Mouse (Mus musculus) liver, embryonic 11.5 days (tissue): ENCODE measurements around the gene Krtap24-1. TPM values are rescaled to one million over a fixed set of nuclear protein-coding genes. Genes with fewer than 3 reads are reported as not detected.

ENCODE experiments used
- ATAC-seq: fragments of 200-750 bp; cut with Nextera tagmentation; replicated peaks from 2 replicates; pipeline ENCODE4 v1.8.0; 2017; ENCODE audit warnings: moderate number of reproducible peaks, mild to moderate bottlenecking, moderate TSS enrichment, moderate library complexity; ENCODE audit not compliant: low FRiP score
- DNase-seq: peaks from one replicate; pipeline ENCODE4 v3.0.0-alpha.2; 2017; ENCODE audit warnings: low spot score
- H3K27ac ChIP-seq: fragments of 300-500 bp; sonication (generic); 2 replicates; pipeline ENCODE4 v1.5.1; 2014; ENCODE audit warnings: mild to moderate bottlenecking, low read depth, low read length, control low read depth
- H3K27me3 ChIP-seq: fragments of 300-500 bp; sonication (generic); replicated peaks from 2 replicates; pipeline ENCODE4 v1.6.1; 2014; ENCODE audit warnings: low read length, mixed read lengths; ENCODE audit not compliant: control insufficient read depth, insufficient read depth
- H3K36me3 ChIP-seq: fragments of 300-500 bp; sonication (generic); 2 replicates; pipeline ENCODE4 v1.6.1; 2014; ENCODE audit warnings: mild to moderate bottlenecking, low read length, moderate library complexity, mixed read lengths; ENCODE audit not compliant: control insufficient read depth, insufficient read depth
- H3K4me1 ChIP-seq: fragments of 300-500 bp; sonication (generic); replicated peaks from 2 replicates; pipeline ENCODE4 v1.6.1; 2014; ENCODE audit warnings: low read length, mixed read lengths; ENCODE audit not compliant: control insufficient read depth, insufficient read depth
- H3K4me2 ChIP-seq: fragments of 300-500 bp; sonication (generic); 2 replicates; pipeline ENCODE4 v1.6.1; 2014; ENCODE audit warnings: mild to moderate bottlenecking, control low read depth, moderate library complexity
- H3K4me3 ChIP-seq: fragments of 300-500 bp; sonication (generic); 2 replicates; pipeline ENCODE4 v1.5.1; 2014; ENCODE audit warnings: low read depth, low read length, control low read depth
- H3K9ac ChIP-seq: fragments of 300-500 bp; sonication (generic); 2 replicates; pipeline ENCODE4 v1.6.1; 2014; ENCODE audit warnings: low read depth, low read length, control low read depth
- H3K9me3 ChIP-seq: fragments of 300-500 bp; sonication (generic); 2 replicates; pipeline ENCODE4 v1.6.1; 2016; ENCODE audit warnings: low read length, inconsistent platforms, mixed read lengths; ENCODE audit not compliant: control insufficient read depth
- WGBS: fragments of 180-500 bp; shearing (Covaris S2); extraction: QIAGEN DNeasy Blood & Tissue Kit; methylation state at CpG from one replicate; pipeline ENCODE4 v1.1.7; 2014; 5-methylcytosine and 5-hydroxymethylcytosine counted together
- polyA plus RNA-seq: library from polyadenylated mRNA; unstranded; fragments of >200 nt; fragmentation: Nextera tagmentation; extraction: Ambion mirVana; gene quantifications from 2 replicates; pipeline ENCODE4 v1.2.1, GENCODE M21; 2014

The Krtap24-1 gene
- not detected in 2 replicates for polyA plus RNA-seq

GRCm38 (mm10) chr16:88611922-88612321, at the start of gene Krtap24-1:
Krtap24-1 (minus strand) TSS chr16:88612279.
- Histone ChIP-seq H3K9me3 (no peaks in the 10 kb centered on the region), H3K9ac (no peak within 1 kb of the TSS), H3K4me1 (no peaks in the 10 kb centered on the region), H3K27ac (no peak within 1 kb of the TSS), H3K36me3 (no peaks in the 10 kb centered on the region), H3K27me3 (no peaks in the 10 kb centered on the region), H3K4me3 (no peak within 1 kb of the TSS), H3K4me2 (no peak within 1 kb of the TSS)
- 91% methylated on average over 8 of the region's 8 CpGs for WGBS
- DNase-seq, result no peak
- ATAC-seq, result no peak

- ATAC-seq (no peak), DNase-seq (no peak)
- Histone ChIP-seq H3K36me3 (no peaks in the 10 kb centered on the region), H3K4me3 (no peak overlapping the region), H3K4me1 (no peaks in the 10 kb centered on the region), H3K27ac (no peak overlapping the region), H3K27me3 (no peaks in the 10 kb centered on the region), H3K9me3 (no peaks in the 10 kb centered on the region), H3K9ac (no peak overlapping the region), H3K4me2 (no peak overlapping the region)
- WGBS, result 37% methylated on average over 1 of the region's 1 CpGs
These were observed 45.3 kb upstream of the Krtap24-1 start for GRCm38 (mm10) chr16:88657426-88657825.

GRCm38 (mm10) chr16:88651952-88652351, 39.9 kb upstream of the Krtap24-1 start:
- ATAC-seq (no peak), DNase-seq (no peak)
- no peak overlapping the region for H3K27ac ChIP-seq
- H3K9ac ChIP-seq, result no peak overlapping the region
- WGBS, result 51% methylated on average over 2 of the region's 2 CpGs
- H3K36me3 ChIP-seq, result no peaks in the 10 kb centered on the region
- H3K4me2 ChIP-seq, result no peak overlapping the region
- no peaks in the 10 kb centered on the region for H3K9me3 ChIP-seq
- H3K4me3 ChIP-seq, result no peak overlapping the region
- no peaks in the 10 kb centered on the region for H3K27me3 ChIP-seq
- H3K4me1 ChIP-seq, result no peaks in the 10 kb centered on the region

GRCm38 (mm10) chr16:88651082-88651481, 39.0 kb upstream of the Krtap24-1 start:
- ATAC-seq, result no peak

GRCm38 (mm10) chr16:88647358-88647846, 35.3 kb upstream of the Krtap24-1 start, which contains the start of gene Krtap26-1:
Krtap26-1 (minus strand) TSS chr16:88647796.
- Histone ChIP-seq H3K27me3 (no peaks in the 10 kb centered on the region), H3K4me1 (no peaks in the 10 kb centered on the region), H3K27ac (no peak within 1 kb of the TSS), H3K9me3 (no peaks in the 10 kb centered on the region), H3K9ac (no peak within 1 kb of the TSS), H3K4me3 (no peak within 1 kb of the TSS), H3K4me2 (no peak within 1 kb of the TSS), H3K36me3 (no peaks in the 10 kb centered on the region)
- ATAC-seq (no peak; the same call in 1 of the 2 replicates), DNase-seq (no peak)
- WGBS, result 84% methylated on average over 10 of the region's 10 CpGs

More at GRCm38 (mm10) chr16:88651082-88651481, 39.0 kb upstream of the Krtap24-1 start:
- no peak overlapping the region for H3K9ac ChIP-seq
- H3K4me3 ChIP-seq, result no peak overlapping the region
- H3K36me3 ChIP-seq, result no peaks in the 10 kb centered on the region
- 74% methylated on average over 1 of the region's 1 CpGs for WGBS
- no peaks in the 10 kb centered on the region for H3K4me1 ChIP-seq
- DNase-seq, result no peak
- no peaks in the 10 kb centered on the region for H3K27me3 ChIP-seq
- H3K4me2 ChIP-seq, result no peak overlapping the region
- H3K27ac ChIP-seq, result no peak overlapping the region
- no peaks in the 10 kb centered on the region for H3K9me3 ChIP-seq

- Histone ChIP-seq H3K27ac (no peak overlapping the region), H3K36me3 (no peaks in the 10 kb centered on the region)
- WGBS, result 81% methylated on average over 8 of the region's 8 CpGs
These were observed 34.5 kb upstream of the Krtap24-1 start for GRCm38 (mm10) chr16:88646366-88647111.

GRCm38 (mm10) chr16:88640053-88640452, 28.0 kb upstream of the Krtap24-1 start:
- Histone ChIP-seq H3K36me3 (no peaks in the 10 kb centered on the region), H3K27me3 (no peaks in the 10 kb centered on the region), H3K4me1 (no peaks in the 10 kb centered on the region), H3K9me3 (no peaks in the 10 kb centered on the region), H3K4me2 (no peak overlapping the region), H3K9ac (no peak overlapping the region), H3K4me3 (no peak overlapping the region), H3K27ac (no peak overlapping the region)
- DNase-seq (no peak), ATAC-seq (no peak)
- 86% methylated on average over 3 of the region's 3 CpGs for WGBS

More at GRCm38 (mm10) chr16:88646366-88647111, 34.5 kb upstream of the Krtap24-1 start:
- Histone ChIP-seq H3K9ac (no peak overlapping the region), H3K27me3 (no peaks in the 10 kb centered on the region), H3K4me1 (no peaks in the 10 kb centered on the region), H3K4me3 (no peak overlapping the region), H3K9me3 (no peaks in the 10 kb centered on the region), H3K4me2 (no peak overlapping the region)
- ATAC-seq (no peak), DNase-seq (no peak)

- ATAC-seq (no peak), DNase-seq (no peak)
- H3K27ac ChIP-seq, result no peak overlapping the region
- no peaks in the 10 kb centered on the region for H3K4me1 ChIP-seq
- no peaks in the 10 kb centered on the region for H3K27me3 ChIP-seq
- WGBS, result 75% methylated on average over 4 of the region's 4 CpGs
- H3K4me3 ChIP-seq, result no peak overlapping the region
- no peaks in the 10 kb centered on the region for H3K9me3 ChIP-seq
- H3K4me2 ChIP-seq, result no peak overlapping the region
- H3K9ac ChIP-seq, result no peak overlapping the region
- H3K36me3 ChIP-seq, result no peaks in the 10 kb centered on the region
These were observed 23.1 kb upstream of the Krtap24-1 start for GRCm38 (mm10) chr16:88635142-88635541.

- no peaks in the 10 kb centered on the region for H3K9me3 ChIP-seq
- no peaks in the 10 kb centered on the region for H3K4me1 ChIP-seq
- WGBS, result 64% methylated on average over 4 of the region's 4 CpGs
- no peak overlapping the region for H3K4me3 ChIP-seq
- H3K4me2 ChIP-seq, result no peak overlapping the region
- H3K27ac ChIP-seq, result no peak overlapping the region
- DNase-seq (no peak), ATAC-seq (no peak)
- no peaks in the 10 kb centered on the region for H3K27me3 ChIP-seq
- H3K36me3 ChIP-seq, result no peaks in the 10 kb centered on the region
- H3K9ac ChIP-seq, result no peak overlapping the region
These were observed 19.4 kb upstream of the Krtap24-1 start for GRCm38 (mm10) chr16:88631474-88631873.
